Mouse (Mus musculus) bone marrow macrophage, adult 2 months (primary cell): ENCODE measurements around the gene Mnat1. TPM values are rescaled to one million over a fixed set of nuclear protein-coding genes. Genes with fewer than 3 reads are reported as not detected.

Source experiments
- H3K27ac ChIP-seq: 2 replicates; pipeline ENCODE4 v1.5.1; 2012; ENCODE audit warnings: low read depth, low read length; ENCODE audit not compliant: insufficient read depth
- H3K4me1 ChIP-seq: 2 replicates; pipeline ENCODE4 v1.6.1; 2012; ENCODE audit warnings: low read length; ENCODE audit not compliant: control insufficient read depth, insufficient read depth
- H3K4me3 ChIP-seq: 2 replicates; pipeline ENCODE4 v1.5.1; 2012; ENCODE audit warnings: mild to moderate bottlenecking, low read length, moderate library complexity; ENCODE audit not compliant: insufficient read depth
- CTCF ChIP-seq: IDR thresholded peaks from 2 replicates; pipeline ENCODE4 v1.5.1; 2012; ENCODE audit warnings: low read depth, mild to moderate bottlenecking, low read length, moderate library complexity
- POLR2A ChIP-seq: IDR thresholded peaks from 2 replicates; pipeline ENCODE4 v1.6.1; 2012; ENCODE audit warnings: mild to moderate bottlenecking, low read depth, low read length, borderline replicate concordance
- polyA plus RNA-seq: library from polyadenylated mRNA; stranded (reverse); fragments of >200 nt; gene quantifications from 2 replicates; pipeline ENCODE4 v1.2.4, GENCODE M21; 2012; ENCODE audit not compliant: missing spikeins, insufficient read depth, insufficient read length

Mnat1 gene
- polyA plus RNA-seq, 1 experiment = 20.7 TPM

DNA sequence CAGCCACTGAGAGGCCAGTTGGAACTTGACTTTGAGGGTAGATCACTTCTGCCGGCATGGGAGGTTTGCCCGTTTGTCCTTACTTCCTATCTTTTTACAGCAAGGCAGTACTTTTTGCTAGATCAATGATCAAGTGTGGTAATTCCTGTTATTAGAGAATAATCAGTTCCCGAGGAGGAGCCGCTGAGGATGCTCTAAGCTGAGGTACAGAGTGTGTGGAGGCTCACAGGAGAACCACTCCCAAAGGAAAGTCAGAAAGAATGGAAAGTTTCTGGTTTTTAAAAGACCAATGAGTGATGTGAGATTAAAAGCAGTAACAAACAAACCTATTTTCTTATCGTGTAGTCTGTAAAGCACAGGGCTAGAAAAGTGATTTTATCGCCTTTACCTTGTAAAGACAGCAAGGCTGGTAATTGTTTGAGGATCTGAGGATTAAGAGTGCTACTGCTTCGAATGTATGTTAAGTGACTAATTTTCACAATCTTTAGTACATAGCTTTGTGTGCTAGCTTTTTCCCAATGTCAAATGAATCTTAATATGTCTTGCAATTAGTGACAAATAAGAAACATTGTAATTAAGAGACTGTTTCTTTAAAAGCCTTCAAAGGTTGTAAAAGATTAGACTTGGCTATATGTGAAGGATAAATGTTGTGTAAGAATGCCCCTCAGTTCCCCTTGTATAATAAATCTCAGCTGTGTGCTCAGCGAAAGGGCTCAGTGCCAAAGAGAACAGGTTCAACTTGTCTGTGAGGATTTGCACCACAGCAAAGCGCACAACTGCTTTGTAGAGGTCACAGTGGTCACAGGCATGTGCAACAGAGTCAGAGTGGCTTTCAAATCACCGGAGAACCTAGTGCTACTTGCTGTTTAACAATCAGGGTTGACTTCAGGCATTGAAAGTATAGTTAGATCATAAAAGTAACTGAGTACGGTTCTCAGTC lies 82.5 kb downstream of the Mnat1 start:
- H3K4me3 ChIP-seq = no peak overlapping the region
- TF ChIP-seq POLR2A = no peak
- no peak for TF ChIP-seq CTCF
- no peak overlapping the region for H3K27ac ChIP-seq
- H3K4me1 ChIP-seq = peaks cover 21% of the 10 kb centered on the region

- no peak for TF ChIP-seq CTCF
- Histone ChIP-seq H3K4me1 (peaks cover 24% of the 10 kb centered on the region), H3K4me3 (no peak overlapping the region), H3K27ac (no peak overlapping the region)
Observed at GRCm38 (mm10) chr12:73207008-73207407, 83.5 kb downstream of the Mnat1 start.

- TF ChIP-seq CTCF (no peak), POLR2A (no peak)
- H3K4me3 ChIP-seq = no peak overlapping the region
- H3K4me1 ChIP-seq = peaks cover 23% of the 10 kb centered on the region
- H3K27ac ChIP-seq = no peak overlapping the region
Observed at GRCm38 (mm10) chr12:73207461-73207860, 83.9 kb downstream of the Mnat1 start.

- no peak overlapping the region for H3K4me3 ChIP-seq
- H3K4me1 ChIP-seq = peaks cover 16% of the 10 kb centered on the region
- no peak overlapping the region for H3K27ac ChIP-seq
- TF ChIP-seq CTCF (no peak), POLR2A (no peak)
Observed at GRCm38 (mm10) chr12:73208518-73208917, 85.0 kb downstream of the Mnat1 start.

DNA sequence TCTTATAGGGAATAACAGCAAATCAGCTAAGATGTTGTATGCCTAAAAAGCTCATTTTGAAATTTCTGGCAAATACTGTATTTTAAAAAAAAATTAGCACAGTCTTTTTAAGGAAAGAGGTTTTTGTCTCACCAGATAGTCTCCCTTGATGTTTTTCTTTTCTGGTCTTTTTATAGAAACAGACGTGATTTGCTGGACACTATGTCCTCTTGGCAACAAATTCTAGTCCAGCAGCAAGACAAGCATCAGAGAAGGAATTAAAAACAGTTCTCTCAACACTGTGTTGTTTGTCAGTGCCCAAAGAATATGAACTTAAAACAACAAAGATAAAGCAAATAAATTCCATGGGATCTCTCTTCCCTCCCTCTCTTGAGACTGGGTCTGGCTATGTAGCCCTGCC lies 85.6 kb downstream of the Mnat1 start:
- H3K4me3 ChIP-seq = no peak overlapping the region
- TF ChIP-seq CTCF (no peak), POLR2A (no peak)
- no peak overlapping the region for H3K27ac ChIP-seq
- H3K4me1 ChIP-seq = peaks cover 16% of the 10 kb centered on the region

DNA sequence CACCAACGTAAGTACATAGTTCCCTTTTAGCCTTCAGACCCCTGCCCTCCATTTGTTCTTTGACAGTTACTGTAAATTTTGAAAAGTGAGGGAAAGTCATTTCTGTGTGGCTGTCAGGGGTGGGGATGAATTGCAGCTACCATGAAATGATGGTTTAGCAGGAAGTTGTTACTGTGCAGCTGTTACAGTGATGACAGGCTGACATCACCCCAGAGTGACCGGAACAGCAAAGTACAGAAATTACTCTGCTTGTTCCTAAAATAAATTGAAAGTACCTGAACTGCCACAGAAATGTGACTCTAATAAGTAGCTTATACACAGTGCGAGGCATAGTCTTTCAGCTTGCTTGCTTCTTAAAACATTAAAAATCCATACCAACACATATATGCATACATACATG lies 86.9 kb downstream of the Mnat1 start:
- TF ChIP-seq CTCF (no peak), POLR2A (no peak)
- Histone ChIP-seq H3K27ac (peak overlapping the region; percentile 14; the same call in 1 of the 2 replicates), H3K4me1 (peaks cover 16% of the 10 kb centered on the region), H3K4me3 (no peak overlapping the region)

GRCm38 (mm10) chr12:73215773-73216172 lies 92.3 kb downstream of the Mnat1 start:
- TF ChIP-seq CTCF = no peak
- TF ChIP-seq POLR2A = no peak
- Histone ChIP-seq H3K4me1 (peaks cover 4% of the 10 kb centered on the region), H3K27ac (no peak overlapping the region), H3K4me3 (no peak overlapping the region)

- TF ChIP-seq POLR2A (no peak), CTCF (no peak; the same call in 1 of the 2 replicates)
- H3K4me3 ChIP-seq = no peak overlapping the region
- H3K27ac ChIP-seq = no peak overlapping the region
- no peaks in the 10 kb centered on the region for H3K4me1 ChIP-seq
Observed at GRCm38 (mm10) chr12:73218632-73219031, 95.1 kb downstream of the Mnat1 start.

- Histone ChIP-seq H3K4me3 (no peak overlapping the region), H3K27ac (no peak overlapping the region), H3K4me1 (no peaks in the 10 kb centered on the region)
- no peak for TF ChIP-seq CTCF
Observed at GRCm38 (mm10) chr12:73221235-73221634, 97.7 kb downstream of the Mnat1 start.

DNA sequence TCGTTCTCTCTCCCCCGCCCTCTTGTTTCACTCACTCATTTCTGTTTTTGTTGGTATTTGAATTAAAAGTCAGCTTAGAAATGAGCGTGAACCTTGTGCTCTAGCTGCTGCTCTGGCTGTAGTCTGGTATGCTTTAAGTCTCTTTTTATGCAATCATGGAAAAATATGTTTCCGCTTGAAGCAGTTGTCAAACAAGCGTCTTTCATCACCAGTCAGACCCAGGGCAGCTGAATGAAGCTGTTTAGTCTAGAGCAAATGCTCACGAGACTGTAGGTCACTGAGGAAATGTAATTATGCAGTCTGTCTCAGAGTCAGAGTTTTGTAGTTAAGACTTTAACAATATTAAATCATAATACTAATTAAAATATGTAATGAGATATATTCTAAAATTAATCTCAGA lies 100.4 kb downstream of the Mnat1 start:
- Histone ChIP-seq H3K27ac (no peak overlapping the region), H3K4me3 (no peak overlapping the region), H3K4me1 (0 out of 2 replicates have a peak, but pooled peaks cover 1% of the 10 kb centered on the region)
- TF ChIP-seq POLR2A (no peak), CTCF (no peak)
